Mouse (Mus musculus): ENCODE results near the gene 1700030K09Rik. TPM values are rescaled to one million over a fixed set of nuclear protein-coding genes. Genes with fewer than 3 reads are reported as not detected.

Gene 1700030K09Rik
- polyA plus RNA-seq, 1 experiment from 2014 or later, result 14.0 TPM

- Histone ChIP-seq H3K4me3 (ENCODE audit: low read depth, low read length) (peak overlapping the region; percentile 68), H3K9me3 (ENCODE audit: control insufficient read depth, low read length) (no peaks in the 10 kb centered on the region), H3K4me2 (peak overlapping the region; percentile 86), H3K36me3 (ENCODE audit: control insufficient read depth, insufficient read depth, low read length) (no peaks in the 10 kb centered on the region), H3K27ac (ENCODE audit: low read depth, low read length) (peak overlapping the region; percentile 60), H3K27me3 (replicated peaks; ENCODE audit: control insufficient read depth, insufficient read depth, low read length) (no peaks in the 10 kb centered on the region), H3K4me1 (replicated peaks; ENCODE audit: control insufficient read depth, insufficient read depth, low read length) (peaks cover 40% of the 10 kb centered on the region), H3K9ac (ENCODE audit: low read depth, low read length) (peak overlapping the region; percentile 84)
- ATAC-seq (replicated peaks; ENCODE audit: low FRiP score) (peak; percentile 40), DNase-seq (ENCODE audit: low spot score) (peak; percentile 69)
- 1% methylated on average over 67 of the region's 73 CpGs for WGBS
Observed at GRCm38 (mm10) chr8:72420571-72421361, 22.9 kb upstream of the 1700030K09Rik start.

DNA sequence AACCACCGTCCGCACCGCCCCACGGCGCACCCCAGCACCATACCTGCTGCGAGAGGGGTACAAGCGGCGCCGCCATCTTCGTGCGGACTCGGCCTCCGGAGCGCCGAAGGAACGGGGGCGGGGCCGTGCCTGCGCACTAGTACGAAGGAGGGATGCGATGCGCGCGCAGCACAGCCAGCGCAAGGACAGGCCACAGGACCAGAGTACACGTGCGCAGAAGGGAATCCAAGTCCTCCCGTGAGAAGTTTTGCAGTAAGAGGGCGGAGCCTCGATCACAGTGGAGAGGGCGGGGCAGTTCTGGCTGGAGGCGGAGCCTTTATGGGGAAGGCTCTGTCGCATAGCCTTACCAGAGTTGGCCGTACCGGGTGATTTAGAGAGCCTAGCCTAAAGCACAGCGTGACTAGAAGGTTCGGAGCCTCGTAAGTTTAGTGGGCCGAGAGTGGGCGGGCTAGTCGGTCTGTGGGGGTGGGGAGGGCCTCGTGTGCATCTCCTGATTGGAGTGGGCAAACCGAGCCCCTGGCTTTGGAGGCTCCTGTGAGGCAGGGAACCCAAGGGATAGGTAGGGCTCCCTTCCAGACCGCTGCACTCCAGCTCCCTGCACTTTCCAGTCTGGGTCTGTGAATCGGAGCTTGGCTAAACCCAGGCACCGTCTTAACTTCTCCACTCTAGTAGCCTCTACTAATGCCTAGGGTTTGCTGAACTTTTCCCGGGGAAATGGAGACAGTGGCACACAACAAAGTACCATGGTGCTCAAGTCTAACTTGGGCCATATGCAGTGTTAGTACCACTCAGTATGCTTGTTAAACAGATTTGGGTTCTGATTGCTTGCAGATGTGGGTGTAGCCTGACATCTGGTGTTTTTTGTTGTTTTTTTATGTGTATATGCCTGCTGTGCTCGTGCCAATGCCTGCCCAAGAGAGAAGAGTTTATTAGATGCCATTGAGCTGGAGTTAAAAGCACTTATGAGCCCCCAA lies 22.0 kb upstream of the 1700030K09Rik start, which contains the start of gene Eps15l1:
Gene Eps15l1 (minus strand): TSS at position 99 of the 974 bp plus-strand sequence.
- Histone ChIP-seq H3K36me3 (ENCODE audit: control insufficient read depth, insufficient read depth, low read length) (no peaks in the 10 kb centered on the region), H3K27me3 (replicated peaks; ENCODE audit: control insufficient read depth, insufficient read depth, low read length) (no peaks in the 10 kb centered on the region), H3K4me3 (ENCODE audit: low read depth, low read length) (peak within 1 kb of the TSS; percentile 68), H3K4me1 (replicated peaks; ENCODE audit: control insufficient read depth, insufficient read depth, low read length) (peaks cover 32% of the 10 kb centered on the region), H3K4me2 (peak within 1 kb of the TSS; percentile 86), H3K27ac (ENCODE audit: low read depth, low read length) (peak within 1 kb of the TSS; percentile 75), H3K9ac (ENCODE audit: low read depth, low read length) (peak within 1 kb of the TSS; percentile 84), H3K9me3 (ENCODE audit: control insufficient read depth, low read length) (no peaks in the 10 kb centered on the region)
- 1% methylated on average over 48 of the region's 48 CpGs for WGBS
- peak; percentile 97 for DNase-seq (ENCODE audit: low spot score)
- ATAC-seq (replicated peaks; ENCODE audit: low FRiP score), result peak; percentile 95

- ATAC-seq (replicated peaks; ENCODE audit: low FRiP score) (no peak), DNase-seq (ENCODE audit: low spot score) (no peak)
- Histone ChIP-seq H3K36me3 (ENCODE audit: control insufficient read depth, insufficient read depth, low read length) (no peaks in the 10 kb centered on the region), H3K4me1 (replicated peaks; ENCODE audit: control insufficient read depth, insufficient read depth, low read length) (peaks cover 21% of the 10 kb centered on the region), H3K9ac (ENCODE audit: low read depth, low read length) (no peak overlapping the region), H3K4me2 (no peak overlapping the region), H3K9me3 (ENCODE audit: control insufficient read depth, low read length) (no peaks in the 10 kb centered on the region), H3K4me3 (ENCODE audit: low read depth, low read length) (no peak overlapping the region), H3K27ac (ENCODE audit: low read depth, low read length) (no peak overlapping the region), H3K27me3 (replicated peaks; ENCODE audit: control insufficient read depth, insufficient read depth, low read length) (no peaks in the 10 kb centered on the region)
- 73% methylated on average over 1 of the region's 1 CpGs for WGBS
Observed at GRCm38 (mm10) chr8:72422926-72423325, 20.8 kb upstream of the 1700030K09Rik start.

GRCm38 (mm10) chr8:72429676-72430075 lies 14.0 kb upstream of the 1700030K09Rik start:
- 41% methylated on average over 13 of the region's 13 CpGs for WGBS
- H3K4me3 ChIP-seq (ENCODE audit: low read depth, low read length), result no peak overlapping the region
- no peak overlapping the region for H3K27ac ChIP-seq (ENCODE audit: low read depth, low read length)
- H3K4me2 ChIP-seq, result no peak overlapping the region
- H3K9me3 ChIP-seq (ENCODE audit: control insufficient read depth, low read length), result no peaks in the 10 kb centered on the region
- DNase-seq (ENCODE audit: low spot score), result no peak
- H3K9ac ChIP-seq (ENCODE audit: low read depth, low read length), result no peak overlapping the region
- no peaks in the 10 kb centered on the region for H3K27me3 ChIP-seq (replicated peaks; ENCODE audit: control insufficient read depth, insufficient read depth, low read length)
- ATAC-seq (replicated peaks; ENCODE audit: low FRiP score), result no peak
- H3K36me3 ChIP-seq (ENCODE audit: control insufficient read depth, insufficient read depth, low read length), result no peaks in the 10 kb centered on the region
- no peaks in the 10 kb centered on the region for H3K4me1 ChIP-seq (replicated peaks; ENCODE audit: control insufficient read depth, insufficient read depth, low read length)

- Histone ChIP-seq H3K4me1 (replicated peaks; ENCODE audit: control insufficient read depth, insufficient read depth, low read length) (no peaks in the 10 kb centered on the region), H3K9me3 (ENCODE audit: control insufficient read depth, low read length) (no peaks in the 10 kb centered on the region), H3K27ac (ENCODE audit: low read depth, low read length) (no peak overlapping the region), H3K9ac (ENCODE audit: low read depth, low read length) (no peak overlapping the region), H3K36me3 (ENCODE audit: control insufficient read depth, insufficient read depth, low read length) (no peaks in the 10 kb centered on the region), H3K4me3 (ENCODE audit: low read depth, low read length) (no peak overlapping the region), H3K27me3 (replicated peaks; ENCODE audit: control insufficient read depth, insufficient read depth, low read length) (no peaks in the 10 kb centered on the region), H3K4me2 (no peak overlapping the region)
- DNase-seq (ENCODE audit: low spot score), result no peak
- ATAC-seq (replicated peaks; ENCODE audit: low FRiP score), result no peak
- WGBS, result 31% methylated on average over 2 of the region's 2 CpGs
Observed at GRCm38 (mm10) chr8:72434952-72435351, 8.7 kb upstream of the 1700030K09Rik start.

DNA sequence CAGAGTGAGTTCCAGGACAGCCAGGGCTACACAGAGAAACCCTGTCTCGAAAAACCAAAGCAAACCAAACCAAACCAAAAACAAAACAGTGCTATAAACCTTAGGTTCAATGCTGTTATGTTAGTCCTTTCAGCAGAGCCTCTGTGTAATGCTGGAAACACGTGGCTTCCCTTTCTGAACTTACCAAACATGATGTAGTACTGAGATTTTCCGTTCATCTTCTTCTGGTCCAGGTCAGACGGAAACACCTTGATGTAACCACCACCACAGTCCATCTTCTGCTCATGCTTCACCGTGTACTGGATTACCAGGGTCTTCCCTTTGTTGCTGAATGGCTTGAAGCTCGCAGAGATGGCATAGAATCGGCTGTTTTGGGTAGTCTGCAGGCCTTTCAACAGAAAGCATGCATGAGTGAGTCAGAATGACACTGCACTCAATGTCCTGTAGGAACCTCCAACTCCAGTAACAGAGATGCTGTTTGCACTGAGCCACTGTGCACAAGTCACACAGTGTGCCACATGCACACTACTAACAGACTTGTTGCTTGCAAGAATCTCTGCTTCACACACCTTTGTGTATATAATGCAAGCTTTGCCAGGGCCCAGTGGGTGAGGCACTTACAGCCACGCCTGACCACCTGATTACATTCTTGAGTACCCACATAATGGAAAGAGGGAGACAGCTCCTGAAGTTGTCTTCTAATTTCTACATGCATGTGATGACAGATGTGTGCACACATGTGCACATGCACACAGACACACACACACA lies 5.2 kb upstream of the 1700030K09Rik start:
- Histone ChIP-seq H3K9me3 (ENCODE audit: control insufficient read depth, low read length) (no peaks in the 10 kb centered on the region), H3K4me3 (ENCODE audit: low read depth, low read length) (no peak overlapping the region), H3K27ac (ENCODE audit: low read depth, low read length) (no peak overlapping the region), H3K36me3 (ENCODE audit: control insufficient read depth, insufficient read depth, low read length) (no peaks in the 10 kb centered on the region), H3K27me3 (replicated peaks; ENCODE audit: control insufficient read depth, insufficient read depth, low read length) (no peaks in the 10 kb centered on the region), H3K4me1 (replicated peaks; ENCODE audit: control insufficient read depth, insufficient read depth, low read length) (no peaks in the 10 kb centered on the region), H3K9ac (ENCODE audit: low read depth, low read length) (no peak overlapping the region), H3K4me2 (no peak overlapping the region)
- 75% methylated on average over 8 of the region's 8 CpGs for WGBS
- ATAC-seq (replicated peaks; ENCODE audit: low FRiP score) (no peak), DNase-seq (ENCODE audit: low spot score) (no peak)

GRCm38 (mm10) chr8:72443994-72444350 lies 292 bp downstream of the 1700030K09Rik start:
- Histone ChIP-seq H3K4me1 (replicated peaks; ENCODE audit: control insufficient read depth, insufficient read depth, low read length) (no peaks in the 10 kb centered on the region), H3K4me3 (ENCODE audit: low read depth, low read length) (peak overlapping the region; percentile 60), H3K36me3 (ENCODE audit: control insufficient read depth, insufficient read depth, low read length) (peaks cover 8% of the 10 kb centered on the region; the same call in 1 of the 2 replicates), H3K27ac (ENCODE audit: low read depth, low read length) (no peak overlapping the region; the same call in 1 of the 2 replicates), H3K4me2 (peak overlapping the region; percentile 88), H3K9ac (ENCODE audit: low read depth, low read length) (peak overlapping the region; percentile 81), H3K27me3 (replicated peaks; ENCODE audit: control insufficient read depth, insufficient read depth, low read length) (no peaks in the 10 kb centered on the region), H3K9me3 (ENCODE audit: control insufficient read depth, low read length) (no peaks in the 10 kb centered on the region)
- ATAC-seq (replicated peaks; ENCODE audit: low FRiP score) (peak; percentile 47), DNase-seq (ENCODE audit: low spot score) (no peak)
- WGBS, result 36% methylated on average over 6 of the region's 6 CpGs

- WGBS, result 92% methylated on average over 6 of the region's 6 CpGs
- Histone ChIP-seq H3K4me2 (no peak overlapping the region), H3K9me3 (ENCODE audit: control insufficient read depth, low read length) (no peaks in the 10 kb centered on the region), H3K9ac (ENCODE audit: low read depth, low read length) (no peak overlapping the region), H3K27me3 (replicated peaks; ENCODE audit: control insufficient read depth, insufficient read depth, low read length) (no peaks in the 10 kb centered on the region), H3K36me3 (ENCODE audit: control insufficient read depth, insufficient read depth, low read length) (peaks cover 14% of the 10 kb centered on the region; the same call in 1 of the 2 replicates), H3K4me1 (replicated peaks; ENCODE audit: control insufficient read depth, insufficient read depth, low read length) (no peaks in the 10 kb centered on the region), H3K27ac (ENCODE audit: low read depth, low read length) (no peak overlapping the region), H3K4me3 (ENCODE audit: low read depth, low read length) (no peak overlapping the region)
- DNase-seq (ENCODE audit: low spot score), result no peak
- ATAC-seq (replicated peaks; ENCODE audit: low FRiP score), result no peak
Observed at GRCm38 (mm10) chr8:72445071-72445470, 1.4 kb downstream of the 1700030K09Rik start.
